Mouse (Mus musculus) embryonic facial prominence, embryonic 12.5 days (tissue): Measurements from ENCODE around the gene Nectin1. TPM values are rescaled to one million over a fixed set of nuclear protein-coding genes. Genes with fewer than 3 reads are reported as not detected.

ENCODE experiments used
- ATAC-seq: fragments of 200-750 bp; cut with Nextera tagmentation; 2 replicates; pipeline ENCODE4 v1.8.0; 2017; ENCODE audit not compliant: insufficient number of reproducible peaks, insufficient read depth, low FRiP score, low TSS enrichment
- H3K27ac ChIP-seq: fragments of 300-500 bp; sonication (generic); 2 replicates; pipeline ENCODE4 v1.5.1; 2016; ENCODE audit warnings: mild to moderate bottlenecking
- H3K27me3 ChIP-seq: fragments of 300-500 bp; sonication (generic); 2 replicates; pipeline ENCODE4 v1.6.1; 2016; ENCODE audit warnings: mild to moderate bottlenecking, moderate library complexity
- H3K36me3 ChIP-seq: fragments of 300-500 bp; sonication (generic); 2 replicates; pipeline ENCODE4 v1.6.1; 2016; ENCODE audit warnings: mild to moderate bottlenecking
- H3K4me1 ChIP-seq: fragments of 300-500 bp; sonication (generic); 2 replicates; pipeline ENCODE4 v1.6.1; 2016
- H3K4me2 ChIP-seq: fragments of 300-500 bp; sonication (generic); replicated peaks from 2 replicates; pipeline ENCODE4 v1.6.1; 2016; ENCODE audit warnings: mild to moderate bottlenecking, moderate library complexity
- H3K4me3 ChIP-seq: fragments of 300-500 bp; sonication (generic); 2 replicates; pipeline ENCODE4 v1.5.1; 2016; ENCODE audit warnings: mild to moderate bottlenecking
- H3K9ac ChIP-seq: fragments of 300-500 bp; sonication (generic); 2 replicates; pipeline ENCODE4 v1.6.1; 2016; ENCODE audit warnings: mild to moderate bottlenecking, moderate library complexity
- H3K9me3 ChIP-seq: fragments of 300-500 bp; sonication (generic); 2 replicates; pipeline ENCODE4 v1.6.1; 2016; ENCODE audit warnings: mild to moderate bottlenecking, moderate library complexity
- WGBS: fragments of 180-500 bp; shearing (Covaris S2); methylation state at CpG from one replicate; pipeline ENCODE4 v1.1.7; 2016; 5-methylcytosine and 5-hydroxymethylcytosine counted together
- polyA plus RNA-seq: library from polyadenylated mRNA; unstranded; fragments of >200 nt; fragmentation: Nextera tagmentation; extraction: Ambion mirVana; gene quantifications from 2 replicates; pipeline ENCODE4 v1.2.1, GENCODE M21; 2016

Gene Nectin1
- polyA plus RNA-seq, 1 experiment from 2014 or later, result 9.0 TPM

GRCm38 (mm10) chr9:43729450-43730266, 14.1 kb upstream of the Nectin1 start:
- no peak overlapping the region for H3K4me2 ChIP-seq
- H3K4me3 ChIP-seq, result no peak overlapping the region
- H3K9ac ChIP-seq, result no peak overlapping the region
- H3K27ac ChIP-seq, result no peak overlapping the region
- ATAC-seq, result no peak
- H3K36me3 ChIP-seq, result no peaks in the 10 kb centered on the region
- peaks cover 10% of the 10 kb centered on the region for H3K27me3 ChIP-seq
- H3K9me3 ChIP-seq, result no peaks in the 10 kb centered on the region
- WGBS, result 20% methylated on average over 10 of the region's 10 CpGs
- no peaks in the 10 kb centered on the region for H3K4me1 ChIP-seq

DNA sequence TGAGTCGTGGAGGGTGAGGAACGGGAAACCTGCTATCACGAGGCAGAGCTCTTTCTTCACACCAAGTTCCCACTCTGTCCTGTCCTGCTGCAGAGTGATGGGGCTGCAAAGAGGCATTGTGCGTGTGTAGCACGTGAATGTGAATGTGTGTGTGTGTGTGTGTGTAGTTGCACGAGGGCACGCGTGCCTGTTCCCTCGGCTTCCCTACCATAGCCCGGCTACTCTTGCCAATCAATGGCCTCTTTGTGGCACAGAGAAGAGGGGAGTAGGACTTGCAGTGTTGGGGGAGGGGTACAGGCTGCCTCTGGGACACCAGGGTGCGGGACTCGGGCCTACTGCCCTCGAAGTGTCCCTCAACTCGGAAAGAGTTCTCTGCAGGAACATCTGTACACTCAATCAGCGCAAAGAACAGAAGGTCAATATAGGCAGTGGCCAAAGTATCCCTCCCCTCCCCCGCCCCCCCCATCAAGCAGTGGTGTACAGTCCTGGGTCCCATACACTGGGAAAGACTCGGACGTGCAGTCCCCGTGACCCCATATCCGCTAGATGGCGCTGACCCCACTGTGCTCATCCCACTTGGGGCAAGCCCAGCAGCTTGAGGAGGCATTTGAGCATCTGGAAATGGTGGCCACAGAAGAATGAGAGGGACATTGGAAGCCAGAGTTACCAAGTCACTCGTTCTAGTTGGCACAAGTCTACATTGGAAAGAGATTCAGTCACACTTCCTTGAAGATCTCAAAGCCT, 13.3 kb upstream of the Nectin1 start:
- ATAC-seq, result no peak
- H3K4me3 ChIP-seq, result no peak overlapping the region
- H3K4me2 ChIP-seq, result no peak overlapping the region; the same call in 1 of the 2 replicates
- H3K27me3 ChIP-seq, result peaks cover 10% of the 10 kb centered on the region
- 9% methylated on average over 22 of the region's 22 CpGs for WGBS
- no peaks in the 10 kb centered on the region for H3K4me1 ChIP-seq
- H3K9ac ChIP-seq, result no peak overlapping the region
- no peaks in the 10 kb centered on the region for H3K36me3 ChIP-seq
- no peak overlapping the region for H3K27ac ChIP-seq
- H3K9me3 ChIP-seq, result no peaks in the 10 kb centered on the region

- Histone ChIP-seq H3K4me1 (no peaks in the 10 kb centered on the region), H3K4me2 (no peak overlapping the region), H3K36me3 (no peaks in the 10 kb centered on the region), H3K27ac (no peak overlapping the region), H3K4me3 (no peak overlapping the region), H3K9me3 (no peaks in the 10 kb centered on the region), H3K9ac (no peak overlapping the region), H3K27me3 (peaks cover 8% of the 10 kb centered on the region)
- no peak for ATAC-seq
- WGBS, result 74% methylated on average over 6 of the region's 6 CpGs
These were observed 11.9 kb upstream of the Nectin1 start for GRCm38 (mm10) chr9:43731880-43732279.

GRCm38 (mm10) chr9:43732671-43733070, 11.1 kb upstream of the Nectin1 start:
- H3K27ac ChIP-seq, result no peak overlapping the region
- H3K4me1 ChIP-seq, result peaks cover 6% of the 10 kb centered on the region
- H3K4me3 ChIP-seq, result no peak overlapping the region
- no peaks in the 10 kb centered on the region for H3K36me3 ChIP-seq
- no peak for ATAC-seq
- H3K9me3 ChIP-seq, result no peaks in the 10 kb centered on the region
- no peak overlapping the region for H3K4me2 ChIP-seq
- no peak overlapping the region for H3K9ac ChIP-seq
- peaks cover 7% of the 10 kb centered on the region for H3K27me3 ChIP-seq
- 66% methylated on average over 8 of the region's 8 CpGs for WGBS

GRCm38 (mm10) chr9:43734952-43735351, 8.8 kb upstream of the Nectin1 start:
- H3K4me2 ChIP-seq, result no peak overlapping the region
- H3K9ac ChIP-seq, result no peak overlapping the region
- H3K4me1 ChIP-seq, result peaks cover 15% of the 10 kb centered on the region
- H3K36me3 ChIP-seq, result no peaks in the 10 kb centered on the region
- H3K4me3 ChIP-seq, result no peak overlapping the region
- H3K27me3 ChIP-seq, result peaks cover 4% of the 10 kb centered on the region
- no peak for ATAC-seq
- no peak overlapping the region for H3K27ac ChIP-seq
- H3K9me3 ChIP-seq, result no peaks in the 10 kb centered on the region

DNA sequence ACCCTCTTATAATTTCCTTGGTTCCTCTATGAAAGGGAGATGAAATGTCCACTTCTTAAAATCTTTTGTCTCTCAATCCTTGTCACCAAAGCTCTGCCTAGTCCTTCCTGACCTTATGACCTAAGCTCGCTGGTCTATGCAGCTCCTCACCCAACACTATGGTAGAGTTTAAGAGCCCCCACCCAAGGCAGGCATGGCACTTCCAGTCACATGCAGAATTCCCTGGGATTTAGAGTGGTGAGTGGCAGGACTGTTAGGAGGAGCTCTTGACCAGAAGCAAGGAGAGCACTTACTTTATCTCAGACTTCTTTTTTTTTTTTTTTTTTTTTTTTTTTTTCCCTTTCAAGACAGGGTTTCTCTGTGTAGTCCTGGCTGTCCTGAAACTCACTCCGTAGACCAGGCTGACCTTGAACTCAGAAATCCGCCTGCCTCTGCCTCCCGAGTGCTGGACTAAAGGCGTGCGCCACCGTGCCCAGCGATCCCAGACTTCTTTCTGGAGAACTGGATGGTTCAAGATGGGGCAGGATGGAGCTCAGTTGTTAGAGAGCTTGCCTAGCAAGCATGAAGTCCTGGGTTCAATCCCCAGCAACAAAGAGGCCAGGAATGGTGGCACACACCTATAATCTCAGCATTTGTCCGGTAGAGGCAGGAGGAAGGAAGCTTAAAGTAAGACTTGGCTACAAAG, 7.6 kb upstream of the Nectin1 start:
- Histone ChIP-seq H3K4me1 (peaks cover 15% of the 10 kb centered on the region), H3K36me3 (no peaks in the 10 kb centered on the region), H3K9ac (no peak overlapping the region), H3K4me2 (no peak overlapping the region), H3K4me3 (no peak overlapping the region), H3K27me3 (peaks cover 4% of the 10 kb centered on the region), H3K27ac (no peak overlapping the region), H3K9me3 (no peaks in the 10 kb centered on the region)
- 89% methylated on average over 9 of the region's 9 CpGs for WGBS
- no peak for ATAC-seq

GRCm38 (mm10) chr9:43737331-43737730, 6.5 kb upstream of the Nectin1 start:
- no peaks in the 10 kb centered on the region for H3K36me3 ChIP-seq
- H3K27ac ChIP-seq, result 0 out of 2 replicates have a peak overlapping the region, but pooled peaks have one; percentile 8
- no peak overlapping the region for H3K4me3 ChIP-seq
- H3K9ac ChIP-seq, result no peak overlapping the region
- H3K9me3 ChIP-seq, result no peaks in the 10 kb centered on the region
- peaks cover 15% of the 10 kb centered on the region for H3K4me1 ChIP-seq
- no peak for ATAC-seq
- H3K4me2 ChIP-seq, result peak overlapping the region; percentile 36; the same call in 1 of the 2 replicates
- 5% methylated on average over 3 of the region's 3 CpGs for WGBS
- no peaks in the 10 kb centered on the region; the same call in 1 of the 2 replicates for H3K27me3 ChIP-seq

GRCm38 (mm10) chr9:43737871-43738292, 5.9 kb upstream of the Nectin1 start:
- under 1% methylated on average over 12 of the region's 12 CpGs for WGBS
- Histone ChIP-seq H3K4me3 (no peak overlapping the region), H3K9ac (no peak overlapping the region), H3K4me1 (peaks cover 20% of the 10 kb centered on the region), H3K36me3 (no peaks in the 10 kb centered on the region), H3K27ac (no peak overlapping the region), H3K9me3 (no peaks in the 10 kb centered on the region), H3K4me2 (peak overlapping the region; percentile 36), H3K27me3 (no peaks in the 10 kb centered on the region; the same call in 1 of the 2 replicates)
- ATAC-seq, result no peak

DNA sequence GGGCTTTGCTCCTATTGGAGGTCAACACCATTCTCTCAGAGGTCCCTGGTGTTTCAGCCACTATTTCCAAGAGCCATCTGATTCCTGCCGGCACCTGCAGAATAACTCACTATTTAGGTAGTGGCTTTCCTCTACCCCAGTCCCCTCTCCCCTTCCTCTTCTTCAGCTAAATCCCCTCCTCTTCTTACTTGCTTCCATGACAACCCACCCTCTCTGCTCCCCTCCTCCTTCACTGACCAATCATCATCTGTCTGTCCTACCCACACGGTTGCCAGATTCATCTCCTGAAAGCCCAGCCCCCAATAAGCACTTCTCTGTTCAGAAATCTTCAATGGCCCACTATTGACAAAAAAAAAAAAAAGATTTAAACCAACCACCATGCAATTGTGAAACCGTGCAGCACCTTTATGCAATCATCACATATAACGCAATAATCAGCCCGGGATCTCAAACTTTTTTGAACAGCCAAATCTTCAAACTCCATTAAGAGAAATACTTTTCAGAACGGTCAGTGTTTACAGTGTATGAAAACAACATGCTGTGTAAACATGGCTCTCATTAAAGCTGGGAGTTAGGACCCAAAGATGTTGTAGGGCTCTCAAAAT, 5.2 kb upstream of the Nectin1 start:
- Histone ChIP-seq H3K4me2 (peak overlapping the region; percentile 36), H3K27me3 (no peaks in the 10 kb centered on the region; the same call in 1 of the 2 replicates), H3K27ac (no peak overlapping the region), H3K4me3 (no peak overlapping the region), H3K9ac (no peak overlapping the region), H3K9me3 (no peaks in the 10 kb centered on the region), H3K36me3 (no peaks in the 10 kb centered on the region), H3K4me1 (peaks cover 22% of the 10 kb centered on the region)
- WGBS, result 26% methylated on average over 6 of the region's 6 CpGs
- ATAC-seq, result no peak

- Histone ChIP-seq H3K9me3 (no peaks in the 10 kb centered on the region), H3K9ac (no peak overlapping the region), H3K27me3 (no peaks in the 10 kb centered on the region), H3K36me3 (no peaks in the 10 kb centered on the region), H3K27ac (no peak overlapping the region), H3K4me3 (no peak overlapping the region), H3K4me2 (no peak overlapping the region), H3K4me1 (peaks cover 36% of the 10 kb centered on the region)
- ATAC-seq, result no peak
- WGBS, result 85% methylated on average over 2 of the region's 2 CpGs
These were observed 2.5 kb upstream of the Nectin1 start for GRCm38 (mm10) chr9:43741277-43741676.

DNA sequence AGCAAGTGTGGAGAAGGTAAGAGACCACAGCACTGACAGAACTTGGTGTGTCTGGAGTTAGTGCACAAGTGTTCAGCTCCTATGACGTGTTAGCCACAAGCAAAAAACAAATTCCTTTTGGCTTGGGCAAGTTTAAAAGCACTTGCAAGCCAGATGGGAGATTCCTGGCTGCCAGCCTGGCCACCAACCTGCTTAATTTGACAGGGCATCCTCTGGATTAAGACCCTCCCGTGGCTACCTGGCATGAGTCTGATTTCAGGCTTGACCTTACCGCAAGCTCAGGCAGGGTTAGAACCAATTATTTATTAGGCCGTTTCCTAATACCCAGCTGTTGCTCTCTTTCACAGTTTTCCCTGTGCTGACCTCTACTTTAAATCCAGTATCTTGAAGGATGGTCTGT, 1.7 kb upstream of the Nectin1 start:
- Histone ChIP-seq H3K36me3 (no peaks in the 10 kb centered on the region), H3K27ac (no peak overlapping the region), H3K27me3 (no peaks in the 10 kb centered on the region; the same call in 1 of the 2 replicates), H3K4me1 (peaks cover 43% of the 10 kb centered on the region), H3K9ac (no peak overlapping the region), H3K9me3 (no peaks in the 10 kb centered on the region), H3K4me3 (no peak overlapping the region), H3K4me2 (no peak overlapping the region)
- no peak for ATAC-seq
- WGBS, result 69% methylated on average over 4 of the region's 4 CpGs
